Mouse (Mus musculus) forebrain, embryonic 14.5 days (tissue): Measurements from ENCODE around the gene Cfap97d2. TPM values are rescaled to one million over a fixed set of nuclear protein-coding genes. Genes with fewer than 3 reads are reported as not detected.

Experiments
- ATAC-seq: fragments of 200-750 bp; cut with Nextera tagmentation; 2 replicates; pipeline ENCODE4 v1.8.0; 2017; ENCODE audit warnings: mild to moderate bottlenecking, moderate library complexity
- DNase-seq: peaks from one replicate; pipeline ENCODE4 v3.0.0-alpha.2; 2015; ENCODE audit warnings: low spot score
- H3K27ac ChIP-seq: fragments of 300-500 bp; sonication (generic); 2 replicates; pipeline ENCODE4 v1.5.1; 2014; ENCODE audit warnings: low read depth, mild to moderate bottlenecking, control low read depth, low read length, moderate library complexity
- H3K27me3 ChIP-seq: fragments of 300-500 bp; sonication (generic); replicated peaks from 2 replicates; pipeline ENCODE4 v1.6.1; 2014; ENCODE audit warnings: low read length, control low read depth, mixed read lengths; ENCODE audit not compliant: control insufficient read depth, insufficient read depth
- H3K36me3 ChIP-seq: fragments of 300-500 bp; sonication (generic); 2 replicates; pipeline ENCODE4 v1.6.1; 2014; ENCODE audit warnings: low read length, control low read depth; ENCODE audit not compliant: control insufficient read depth, insufficient read depth
- H3K4me1 ChIP-seq: fragments of 300-500 bp; sonication (generic); 2 replicates; pipeline ENCODE4 v1.6.1; 2014; ENCODE audit warnings: antibody characterized with exemption, low read length, control low read depth; ENCODE audit not compliant: control insufficient read depth, insufficient read depth
- H3K4me2 ChIP-seq: fragments of 300-500 bp; sonication (generic); 2 replicates; pipeline ENCODE4 v1.6.1; 2014; ENCODE audit warnings: mild to moderate bottlenecking, control low read depth, low read length
- H3K4me3 ChIP-seq: fragments of 300-500 bp; sonication (generic); 2 replicates; pipeline ENCODE4 v1.5.1; 2014; ENCODE audit warnings: low read depth, low read length, control low read depth
- H3K9ac ChIP-seq: fragments of 300-500 bp; sonication (generic); 2 replicates; pipeline ENCODE4 v1.6.1; 2014; ENCODE audit warnings: mild to moderate bottlenecking, low read length, control low read depth, moderate library complexity
- H3K9me3 ChIP-seq: fragments of 300-500 bp; sonication (generic); replicated peaks from 2 replicates; pipeline ENCODE4 v1.6.1; 2016; ENCODE audit warnings: low read length, control low read depth, mixed read lengths; ENCODE audit not compliant: control insufficient read depth
- WGBS: fragments of 180-500 bp; shearing (Covaris S2); extraction: QIAGEN DNeasy Blood & Tissue Kit; methylation state at CpG from one replicate; pipeline ENCODE4 v1.1.7; 2014; 5-methylcytosine and 5-hydroxymethylcytosine counted together
- polyA plus RNA-seq: library from polyadenylated mRNA; unstranded; fragments of >200 nt; fragmentation: Nextera tagmentation; extraction: Ambion mirVana; gene quantifications from 2 replicates; pipeline ENCODE4 v1.2.1, GENCODE M21; 2014

Cfap97d2 gene
- polyA plus RNA-seq, 1 experiment from 2014 or later = 1.1 TPM

GRCm38 (mm10) chr8:13747626-13748025 lies 41.9 kb downstream of the Cfap97d2 start:
- Histone ChIP-seq H3K9me3 (no peaks in the 10 kb centered on the region), H3K9ac (no peak overlapping the region), H3K27ac (no peak overlapping the region), H3K36me3 (no peaks in the 10 kb centered on the region), H3K4me2 (no peak overlapping the region), H3K4me1 (no peaks in the 10 kb centered on the region), H3K27me3 (no peaks in the 10 kb centered on the region), H3K4me3 (no peak overlapping the region)
- DNase-seq (no peak), ATAC-seq (no peak)
- WGBS = 28% methylated on average over 3 of the region's 3 CpGs

GRCm38 (mm10) chr8:13753680-13754079 lies 48.0 kb downstream of the Cfap97d2 start:
- H3K4me2 ChIP-seq = no peak overlapping the region
- peaks cover 8% of the 10 kb centered on the region for H3K4me1 ChIP-seq
- H3K9me3 ChIP-seq = no peaks in the 10 kb centered on the region
- no peak overlapping the region for H3K4me3 ChIP-seq
- H3K27ac ChIP-seq = no peak overlapping the region
- H3K36me3 ChIP-seq = no peaks in the 10 kb centered on the region
- no peak for ATAC-seq
- DNase-seq = peak; percentile 85
- H3K27me3 ChIP-seq = no peaks in the 10 kb centered on the region
- WGBS = 23% methylated on average over 2 of the region's 2 CpGs
- H3K9ac ChIP-seq = no peak overlapping the region

- ATAC-seq (no peak), DNase-seq (peak; percentile 4)
- Histone ChIP-seq H3K27ac (no peak overlapping the region), H3K9me3 (no peaks in the 10 kb centered on the region), H3K27me3 (no peaks in the 10 kb centered on the region), H3K4me3 (no peak overlapping the region; the same call in 1 of the 2 replicates), H3K36me3 (peaks cover 11% of the 10 kb centered on the region), H3K4me2 (peak overlapping the region; percentile 59; the same call in 1 of the 2 replicates), H3K9ac (0 out of 2 replicates have a peak overlapping the region, but pooled peaks have one; percentile 35), H3K4me1 (peaks cover 13% of the 10 kb centered on the region)
- WGBS = 56% methylated on average over 7 of the region's 7 CpGs
Observed at GRCm38 (mm10) chr8:13756480-13756879, 50.8 kb downstream of the Cfap97d2 start.

GRCm38 (mm10) chr8:13756982-13757804 lies 51.5 kb downstream of the Cfap97d2 start, which contains the start of gene Cdc16:
Cdc16 (plus strand) TSS chr8:13757676.
- Histone ChIP-seq H3K9me3 (no peaks in the 10 kb centered on the region), H3K9ac (peak within 1 kb of the TSS; percentile 93), H3K4me2 (peak within 1 kb of the TSS; percentile 59), H3K36me3 (peaks cover 16% of the 10 kb centered on the region), H3K27ac (peak within 1 kb of the TSS; percentile 68), H3K4me3 (peak within 1 kb of the TSS; percentile 100), H3K4me1 (peaks cover 13% of the 10 kb centered on the region), H3K27me3 (no peaks in the 10 kb centered on the region)
- WGBS = 9% methylated on average over 40 of the region's 40 CpGs
- DNase-seq (peak; percentile 93), ATAC-seq (peak; percentile 97)

GRCm38 (mm10) chr8:13757805-13758727 lies 52.4 kb downstream of the Cfap97d2 start:
- peak; percentile 68 for ATAC-seq

GRCm38 (mm10) chr8:13769206-13769605 lies 63.5 kb downstream of the Cfap97d2 start:
- Histone ChIP-seq H3K4me1 (no peaks in the 10 kb centered on the region), H3K4me2 (no peak overlapping the region), H3K27me3 (no peaks in the 10 kb centered on the region), H3K9ac (no peak overlapping the region), H3K27ac (no peak overlapping the region), H3K9me3 (no peaks in the 10 kb centered on the region), H3K4me3 (no peak overlapping the region), H3K36me3 (peaks cover 92% of the 10 kb centered on the region)
- no peak for ATAC-seq
- no peak for DNase-seq
- WGBS = 86% methylated on average over 11 of the region's 11 CpGs

More at GRCm38 (mm10) chr8:13757805-13758727, 52.4 kb downstream of the Cfap97d2 start:
- H3K4me3 ChIP-seq = peak overlapping the region; percentile 100
- peak overlapping the region; percentile 93 for H3K9ac ChIP-seq
- peaks cover 25% of the 10 kb centered on the region for H3K36me3 ChIP-seq
- peak overlapping the region; percentile 60; the same call in 1 of the 2 replicates for H3K27ac ChIP-seq
- DNase-seq = peak; percentile 53
- H3K4me1 ChIP-seq = peaks cover 13% of the 10 kb centered on the region
- WGBS = under 1% methylated on average over 38 of the region's 38 CpGs
- no peaks in the 10 kb centered on the region for H3K9me3 ChIP-seq
- peak overlapping the region; percentile 59 for H3K4me2 ChIP-seq
- no peaks in the 10 kb centered on the region for H3K27me3 ChIP-seq

GRCm38 (mm10) chr8:13780536-13780935 lies 74.8 kb downstream of the Cfap97d2 start:
- no peak overlapping the region for H3K9ac ChIP-seq
- no peaks in the 10 kb centered on the region for H3K27me3 ChIP-seq
- no peak overlapping the region for H3K4me3 ChIP-seq
- H3K36me3 ChIP-seq = peaks cover 64% of the 10 kb centered on the region
- no peaks in the 10 kb centered on the region for H3K9me3 ChIP-seq
- H3K4me1 ChIP-seq = peaks cover 7% of the 10 kb centered on the region; the same call in 1 of the 2 replicates
- ATAC-seq (no peak), DNase-seq (no peak)
- no peak overlapping the region for H3K27ac ChIP-seq
- WGBS = 83% methylated on average over 3 of the region's 3 CpGs
- no peak overlapping the region for H3K4me2 ChIP-seq

GRCm38 (mm10) chr8:13785250-13785763 lies 79.6 kb downstream of the Cfap97d2 start, which contains the start of gene Upf3a:
Upf3a (plus strand) TSS chr8:13785615.
- DNase-seq = peak; percentile 98
- Histone ChIP-seq H3K9ac (peak within 1 kb of the TSS; percentile 97), H3K4me2 (peak within 1 kb of the TSS; percentile 73), H3K9me3 (no peaks in the 10 kb centered on the region), H3K4me1 (peaks cover 10% of the 10 kb centered on the region; the same call in 1 of the 2 replicates), H3K27me3 (no peaks in the 10 kb centered on the region), H3K4me3 (peak within 1 kb of the TSS; percentile 64), H3K36me3 (peaks cover 42% of the 10 kb centered on the region), H3K27ac (peak within 1 kb of the TSS; percentile 98)
- WGBS = under 1% methylated on average over 45 of the region's 47 CpGs
- peak; percentile 95 for ATAC-seq
